Mouse (Mus musculus) neural tube, embryonic 15.5 days (tissue): ENCODE data around the gene Zfp934. TPM values are rescaled to one million over a fixed set of nuclear protein-coding genes. Genes with fewer than 3 reads are reported as not detected.

Experiments
- microRNA-seq: library from miRNA; unstranded; fragments of <30 nt; microRNA quantifications from one replicate; pipeline ENCODE4, GENCODE M21; 2017
- polyA plus RNA-seq: library from polyadenylated mRNA; unstranded; fragments of >200 nt; fragmentation: Nextera tagmentation; extraction: Ambion mirVana; gene quantifications from 2 replicates; pipeline ENCODE4 v1.2.1, GENCODE M21; 2015

Gene Zfp934
- polyA plus RNA-seq, 1 experiment from 2014 or later = 11.4 TPM

Small RNA genes within 50 kb of the gene (microRNA-seq; reads per million reads assigned to microRNA genes)
- gene Gm22256 = not detected

Other genes with a start within 250 kb of the Zfp934 start
- 3.1 and 5.1 TPM in 2 replicates for gene Gm3604, start 188.0 kb downstream of the Zfp934 start, polyA plus RNA-seq
- 15.8 and 16.7 TPM in 2 replicates for gene Gm49359, start 104.4 kb downstream of the Zfp934 start, polyA plus RNA-seq
- not detected in 2 replicates for gene Zfp935, start 12.7 kb downstream of the Zfp934 start, polyA plus RNA-seq
- gene 6720489N17Rik, start 53.0 kb upstream of the Zfp934 start, polyA plus RNA-seq = 6.7 and 8.6 TPM in 2 replicates
- gene Platr25, start 189.5 kb upstream of the Zfp934 start, polyA plus RNA-seq = 35.0 and 35.1 TPM in 2 replicates
- gene Gm5141, start 214.6 kb upstream of the Zfp934 start, polyA plus RNA-seq = 10.3 and 10.5 TPM in 2 replicates